Mouse (Mus musculus) ES-Bruce4 (cell line): ENCODE measurements at regions not wholly inside any gene's neighbourhood (a gene's known extent, or its start where the extent isn't known, plus 50 kb on each side); places are given as distances from the start of the nearest gene placed in this dataset.

Source experiments
- H3K27ac ChIP-seq: 2 replicates; pipeline ENCODE4 v1.5.1; 2012; ENCODE audit warnings: low read length, inconsistent platforms; ENCODE audit not compliant: insufficient read depth
- H3K27me3 ChIP-seq: 2 replicates; pipeline ENCODE4 v1.6.1; 2012; ENCODE audit warnings: mild to moderate bottlenecking, low read length, inconsistent platforms; ENCODE audit not compliant: control insufficient read depth, poor library complexity, insufficient read depth, severe bottlenecking
- H3K36me3 ChIP-seq: 2 replicates; pipeline ENCODE4 v1.6.1; 2012; ENCODE audit warnings: inconsistent platforms, mild to moderate bottlenecking, low read length, moderate library complexity; ENCODE audit not compliant: control insufficient read depth, poor library complexity, insufficient read depth, severe bottlenecking
- H3K4me1 ChIP-seq: one replicate; pipeline ENCODE4 v1.8.1; 2011; ENCODE audit warnings: low read length; ENCODE audit not compliant: control insufficient read depth, insufficient read depth
- H3K4me3 ChIP-seq: 2 replicates; pipeline ENCODE4 v1.5.1; 2011; ENCODE audit warnings: low read depth, mild to moderate bottlenecking, low read length
- H3K9ac ChIP-seq: 2 replicates; pipeline ENCODE4 v1.6.1; 2012; ENCODE audit warnings: low read depth, mild to moderate bottlenecking, inconsistent platforms; ENCODE audit not compliant: poor library complexity, severe bottlenecking
- H3K9me3 ChIP-seq: replicated peaks from 2 replicates; pipeline ENCODE4 v1.6.1; 2012; ENCODE audit warnings: mild to moderate bottlenecking, low read length, inconsistent platforms; ENCODE audit not compliant: control insufficient read depth, poor library complexity, insufficient read depth, severe bottlenecking
- CTCF ChIP-seq: IDR thresholded peaks from one replicate; pipeline ENCODE4 v1.8.1; 2011; ENCODE audit warnings: low read depth, low read length
- EP300 ChIP-seq: IDR thresholded peaks from 2 replicates; pipeline ENCODE4 v1.6.1; 2011; ENCODE audit warnings: low read depth, low read length; ENCODE audit not compliant: insufficient read depth
- POLR2A ChIP-seq: IDR thresholded peaks from one replicate; pipeline ENCODE4 v1.8.1; 2011; ENCODE audit warnings: low read length; ENCODE audit not compliant: insufficient read depth

DNA sequence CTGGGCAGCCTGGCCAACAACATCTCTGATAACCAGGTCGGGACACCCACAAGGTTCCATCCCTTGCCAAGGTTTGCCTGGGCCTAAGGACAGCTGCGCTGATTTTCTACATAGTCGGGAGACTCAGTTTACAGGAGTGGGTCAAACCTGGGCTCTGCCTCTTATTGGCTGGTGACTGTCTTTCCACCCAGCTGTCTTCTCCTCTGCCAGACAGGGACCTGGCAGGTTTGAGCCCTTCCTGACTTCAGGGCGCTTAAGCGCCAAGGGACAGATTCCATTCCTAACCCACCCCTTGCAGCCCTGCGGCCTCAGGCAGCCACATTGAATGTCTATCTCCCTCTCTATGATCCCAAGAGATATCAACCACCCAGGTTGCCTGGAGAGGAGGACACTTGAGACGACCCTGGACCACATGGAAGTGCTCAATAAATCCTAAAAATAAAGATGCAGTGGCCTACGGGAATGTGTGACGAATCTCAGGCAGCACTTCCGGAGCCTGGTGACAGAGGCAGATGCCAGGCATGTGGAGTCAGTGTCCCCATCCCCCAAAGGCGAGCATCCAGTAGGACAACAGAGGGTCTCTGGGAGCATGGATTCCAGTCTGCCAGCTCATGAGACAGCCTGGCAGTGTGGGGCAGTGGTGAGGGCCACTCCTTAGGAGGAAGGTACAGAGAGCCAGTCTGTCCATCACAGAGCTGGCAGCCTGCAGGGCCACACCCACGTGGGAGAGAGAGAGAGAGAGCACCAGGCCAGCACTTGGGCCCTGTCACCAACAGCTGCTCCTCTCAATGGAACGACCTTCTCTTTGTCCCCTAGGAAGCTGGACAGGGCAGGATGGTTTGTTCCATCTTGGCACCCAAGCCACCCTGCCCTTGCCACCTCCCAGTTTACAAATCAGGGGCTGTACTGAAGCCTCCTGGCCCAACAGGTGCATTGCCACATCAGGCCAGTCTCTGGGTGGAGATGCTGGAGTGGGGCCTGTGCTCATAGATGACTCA is 63.8 kb upstream of the Slc6a6 start:
- Histone ChIP-seq H3K27me3 (no peaks in the 10 kb centered on the region), H3K36me3 (no peaks in the 10 kb centered on the region), H3K27ac (no peak overlapping the region), H3K4me1 (no peaks in the 10 kb centered on the region), H3K4me3 (no peak overlapping the region), H3K9ac (no peak overlapping the region), H3K9me3 (no peaks in the 10 kb centered on the region)
- TF ChIP-seq POLR2A (no peak), EP300 (no peak), CTCF (no peak)

DNA sequence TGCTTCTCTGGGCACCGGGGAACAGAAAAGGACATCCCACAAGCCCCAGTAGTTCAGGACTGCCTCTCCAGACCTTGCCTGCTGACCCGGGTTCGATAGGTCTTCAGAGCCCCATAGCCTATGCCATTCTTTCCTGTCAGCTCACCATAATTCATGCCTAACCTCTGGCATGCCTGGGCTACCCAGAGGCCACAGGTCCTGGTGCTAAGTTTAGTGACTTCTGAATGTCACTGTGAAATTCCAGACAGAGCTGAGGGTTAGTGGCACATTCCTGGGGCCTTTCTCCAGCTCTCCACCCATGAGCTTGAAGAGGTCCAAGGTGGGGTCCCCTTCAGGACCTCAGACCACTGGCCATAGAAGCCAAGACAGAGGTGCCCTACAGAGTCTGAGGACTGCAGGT is 62.4 kb upstream of the Slc6a6 start:
- Histone ChIP-seq H3K4me3 (no peak overlapping the region), H3K27ac (no peak overlapping the region), H3K9me3 (no peaks in the 10 kb centered on the region), H3K9ac (no peak overlapping the region), H3K27me3 (no peaks in the 10 kb centered on the region), H3K36me3 (no peaks in the 10 kb centered on the region), H3K4me1 (no peaks in the 10 kb centered on the region)
- no peak for TF ChIP-seq POLR2A
- TF ChIP-seq EP300 = no peak
- no peak for TF ChIP-seq CTCF

DNA sequence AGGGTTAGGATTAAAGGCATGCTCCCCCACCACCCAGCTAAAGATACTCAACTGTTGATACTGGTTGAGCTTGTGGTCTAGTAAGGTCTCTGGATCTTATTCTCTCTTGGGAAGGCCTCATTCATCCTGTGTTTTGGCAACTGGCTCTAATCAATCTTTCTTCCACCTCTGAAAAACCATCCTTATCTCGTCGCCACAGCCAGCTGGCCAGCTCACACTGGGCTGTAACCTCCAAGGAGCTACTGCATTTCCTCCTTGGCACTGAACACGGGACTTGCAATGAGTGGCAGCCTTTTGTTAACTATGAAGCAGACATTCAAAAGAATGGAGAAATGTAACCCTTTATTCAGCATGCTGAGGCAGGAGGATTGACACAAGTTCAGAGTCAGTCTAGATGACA is 61.4 kb upstream of the Slc6a6 start:
- no peak for TF ChIP-seq CTCF
- TF ChIP-seq EP300 = no peak
- Histone ChIP-seq H3K36me3 (no peaks in the 10 kb centered on the region), H3K9ac (no peak overlapping the region), H3K27ac (no peak overlapping the region), H3K27me3 (no peaks in the 10 kb centered on the region), H3K4me1 (no peaks in the 10 kb centered on the region), H3K9me3 (no peaks in the 10 kb centered on the region), H3K4me3 (no peak overlapping the region)

DNA sequence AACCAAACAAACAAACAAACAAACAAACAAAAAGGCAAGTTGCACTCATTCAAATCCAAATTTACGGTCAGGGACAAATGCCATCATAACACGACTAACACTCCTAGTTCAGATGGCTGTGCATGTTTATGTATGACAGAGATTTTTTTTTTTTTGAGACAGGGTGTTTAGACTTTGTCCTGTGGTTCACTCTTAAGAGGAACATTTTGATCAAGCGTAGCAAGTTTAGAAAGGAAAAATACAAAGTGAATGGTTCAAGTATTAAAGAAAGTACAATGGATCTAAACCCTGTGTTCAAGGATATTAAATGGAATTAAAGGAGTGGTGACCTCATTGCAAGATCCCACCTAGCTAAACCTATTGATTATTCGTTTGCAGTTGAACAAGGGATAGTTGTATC is 60.2 kb upstream of the Slc6a6 start:
- Histone ChIP-seq H3K36me3 (no peaks in the 10 kb centered on the region), H3K9me3 (no peaks in the 10 kb centered on the region), H3K4me1 (no peaks in the 10 kb centered on the region), H3K27ac (no peak overlapping the region), H3K4me3 (no peak overlapping the region), H3K9ac (no peak overlapping the region), H3K27me3 (no peaks in the 10 kb centered on the region)
- TF ChIP-seq EP300 (no peak), CTCF (no peak), POLR2A (no peak)

DNA sequence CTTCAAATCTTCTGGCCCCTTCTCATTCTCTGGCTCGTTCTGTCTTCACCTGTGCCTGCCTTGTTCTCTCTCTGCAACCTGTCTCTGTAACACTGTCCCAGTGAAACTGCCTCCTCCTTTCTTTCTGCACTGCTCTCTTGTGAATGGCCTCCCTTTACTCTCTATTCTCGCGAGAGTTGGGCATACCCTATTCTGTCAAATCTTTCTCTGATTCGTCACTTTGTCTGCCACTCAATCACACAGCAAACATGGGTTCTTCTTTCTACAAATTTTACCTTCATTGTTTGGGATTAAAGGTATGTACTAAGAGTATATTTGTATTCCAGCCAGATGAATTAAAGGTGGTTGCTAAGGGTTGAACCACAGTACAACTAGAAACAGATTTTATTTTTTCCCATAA is 54.6 kb upstream of the Slc6a6 start:
- H3K36me3 ChIP-seq = no peaks in the 10 kb centered on the region
- H3K4me1 ChIP-seq = no peaks in the 10 kb centered on the region
- no peaks in the 10 kb centered on the region for H3K27me3 ChIP-seq
- H3K9ac ChIP-seq = no peak overlapping the region
- H3K27ac ChIP-seq = no peak overlapping the region
- TF ChIP-seq CTCF = no peak
- TF ChIP-seq POLR2A = no peak
- no peak for TF ChIP-seq EP300
- H3K9me3 ChIP-seq = no peaks in the 10 kb centered on the region
- no peak overlapping the region for H3K4me3 ChIP-seq

DNA sequence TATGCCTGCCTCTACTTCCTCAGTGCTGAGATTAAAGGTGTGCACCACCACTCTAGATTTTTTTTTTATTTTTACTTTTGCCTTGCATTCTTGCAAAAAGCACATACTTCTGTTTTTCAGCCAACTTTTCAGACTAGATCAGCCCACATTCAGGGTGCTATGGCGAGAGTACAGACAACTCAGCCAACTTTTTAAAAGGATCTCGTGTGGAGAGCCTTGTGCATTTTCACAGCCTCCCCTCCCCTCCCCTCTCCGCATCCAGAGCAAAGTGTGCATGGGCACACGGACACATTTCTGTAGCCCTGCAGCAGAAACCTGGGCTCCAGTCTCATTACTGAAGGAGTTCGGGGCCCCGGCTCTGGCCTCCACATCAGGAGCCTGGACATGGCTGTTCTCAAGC is 52.6 kb upstream of the Slc6a6 start:
- Histone ChIP-seq H3K9me3 (no peaks in the 10 kb centered on the region), H3K4me1 (no peaks in the 10 kb centered on the region)

More for the DNA sequence above, 52.6 kb upstream of the Slc6a6 start:
- H3K9ac ChIP-seq = no peak overlapping the region
- TF ChIP-seq EP300 (no peak), POLR2A (no peak), CTCF (no peak)
- no peak overlapping the region for H3K27ac ChIP-seq
- no peaks in the 10 kb centered on the region for H3K27me3 ChIP-seq
- no peak overlapping the region for H3K4me3 ChIP-seq
- no peaks in the 10 kb centered on the region for H3K36me3 ChIP-seq
